23 mouse cellular contexts compared by ENCODE assay signal in the genomic region with DNA sequence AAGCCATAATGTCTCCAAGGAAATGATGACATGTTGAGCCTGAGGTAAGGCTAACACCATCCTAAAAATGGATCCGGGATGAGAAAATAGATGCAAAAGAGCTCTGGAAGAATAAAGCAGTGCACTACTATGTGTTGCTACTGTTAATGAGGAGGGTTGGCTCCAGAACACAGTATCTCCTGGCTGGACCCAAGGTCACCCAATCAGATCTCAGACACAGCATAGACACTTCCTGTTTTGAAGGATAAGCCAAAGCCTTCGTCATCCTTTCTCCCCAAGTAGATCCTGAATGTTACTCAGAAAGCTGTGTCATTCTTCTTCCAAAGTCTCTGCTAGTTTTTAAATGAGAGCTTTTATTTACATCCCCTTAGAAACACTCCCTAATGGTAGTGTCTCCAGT.
"Had no signal": no experiment of that assay in that cellular context is flagged by ENCODE, and none has a peak within 500 bp of the region (broad histone marks: within the 10 kb centered on the region; RNA-seq: fewer than 3 reads in every experiment).

No protein-coding gene starts in this region.

- ATAC-seq: intestine, postnatal 0 days; liver, postnatal 0 days; midbrain, embryonic 15.5 days had no signal

- DNase-seq: kidney, adult 2 months; kidney, postnatal 25 days; layer of hippocampus, postnatal 36 days; left cerebral cortex, postnatal 4 days; liver, postnatal 0 days; right cerebral cortex, adult 18-20 months; right cerebral cortex, postnatal 25 days; spleen, adult 18-20 months; thymus, adult 18-20 months; thymus, postnatal 36 days had no signal

- H3K4me2 ChIP-seq: limb, embryonic 12.5 days; limb, embryonic 15.5 days; liver, embryonic 11.5 days; midbrain, embryonic 12.5 days; midbrain, embryonic 15.5 days; neural tube, embryonic 12.5 days; neural tube, embryonic 15.5 days; stomach, embryonic 15.5 days had no signal

- H3K27ac ChIP-seq: kidney, postnatal 0 days; layer of hippocampus, adult 2 months; left cerebral cortex, adult 2 months; limb, embryonic 12.5 days; limb, embryonic 15.5 days; liver, embryonic 14.5 days; midbrain, embryonic 12.5 days; midbrain, embryonic 15.5 days; neural tube, embryonic 12.5 days; neural tube, embryonic 15.5 days; stomach, embryonic 15.5 days had no signal

- H3K9ac ChIP-seq: limb, embryonic 12.5 days; limb, embryonic 15.5 days; liver, embryonic 14.5 days; liver, postnatal 0 days; midbrain, embryonic 12.5 days; midbrain, embryonic 15.5 days; neural tube, embryonic 12.5 days; neural tube, embryonic 15.5 days; stomach, embryonic 15.5 days had no signal

- H3K27me3 ChIP-seq: limb, embryonic 12.5 days; limb, embryonic 15.5 days; midbrain, embryonic 12.5 days; midbrain, embryonic 15.5 days; neural tube, embryonic 12.5 days; neural tube, embryonic 15.5 days; stomach, embryonic 15.5 days had no signal

- H3K9me3 ChIP-seq: limb, embryonic 12.5 days; limb, embryonic 15.5 days; midbrain, embryonic 12.5 days; midbrain, embryonic 15.5 days; neural tube, embryonic 12.5 days; neural tube, embryonic 15.5 days; stomach, embryonic 15.5 days had no signal

- H3K36me3 ChIP-seq: limb, embryonic 12.5 days; limb, embryonic 15.5 days; midbrain, embryonic 12.5 days; midbrain, embryonic 15.5 days; neural tube, embryonic 12.5 days; neural tube, embryonic 15.5 days; stomach, embryonic 15.5 days had no signal

- H3K4me1 ChIP-seq: limb, embryonic 12.5 days; limb, embryonic 15.5 days; midbrain, embryonic 12.5 days; midbrain, embryonic 15.5 days; neural tube, embryonic 12.5 days; neural tube, embryonic 15.5 days; stomach, embryonic 15.5 days had no signal

- H3K4me3 ChIP-seq: layer of hippocampus, adult 2 months; left cerebral cortex, adult 2 months; limb, embryonic 12.5 days; limb, embryonic 15.5 days; midbrain, embryonic 12.5 days; midbrain, embryonic 15.5 days; neural tube, embryonic 12.5 days; neural tube, embryonic 15.5 days; stomach, embryonic 15.5 days had no signal
